20 mouse cellular contexts compared by ENCODE assay signal in the genomic region with DNA sequence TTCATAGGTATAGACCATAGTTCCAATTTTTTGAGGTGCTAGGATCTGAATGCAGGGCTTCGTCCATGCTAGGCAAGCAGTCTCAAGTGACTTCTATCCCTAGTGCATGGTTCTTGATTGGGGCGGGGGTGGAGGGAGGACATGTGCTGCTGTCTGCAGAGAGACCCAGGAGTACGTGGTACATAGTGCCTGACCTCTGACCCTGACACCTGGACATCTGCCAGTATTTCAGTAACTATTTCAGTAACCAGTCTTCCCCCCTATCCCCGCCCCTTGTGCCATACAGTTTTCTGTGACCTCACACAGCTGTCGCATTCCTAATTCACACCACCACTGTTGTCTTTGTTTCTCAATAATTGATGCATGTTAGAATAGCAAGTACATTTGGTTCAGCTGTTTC. TPM values are rescaled to one million over a fixed set of nuclear protein-coding genes. Genes with fewer than 3 reads are reported as not detected.
DNase-seq lines count a peak whose midpoint lies in the region; ATAC-seq and TF ChIP-seq lines count a peak whose summit lies in the region.
"Had no signal": no experiment of that assay in that cellular context is flagged by ENCODE, and none has a peak within 500 bp of the region (broad histone marks: within the 10 kb centered on the region; RNA-seq: fewer than 3 reads in every experiment).

No protein-coding gene starts in this region.

- ATAC-seq in limb, embryonic 14.5 days (ENCODE audit: low FRiP score, low read depth) = 0 out of 2 replicates have a peak, but pooled peaks have one; percentile 41
- no peak for ATAC-seq in lung, embryonic 14.5 days (ENCODE audit: insufficient read depth)
- ATAC-seq: CD4-positive, CD25-positive, alpha-beta regulatory T cell, adult 4 months; forebrain, embryonic 13.5 days; forebrain, postnatal 0 days had no signal

- no peak overlapping the region for H3K4me3 ChIP-seq in limb, embryonic 14.5 days (replicated peaks; ENCODE audit: low read length)
- H3K4me3 ChIP-seq in limb, embryonic 10.5 days = no peak overlapping the region
- H3K4me3 ChIP-seq in lung, embryonic 14.5 days (ENCODE audit: low read depth, low read length) = no peak overlapping the region
- no peak overlapping the region for H3K4me3 ChIP-seq in lung, adult 2 months (replicated peaks; ENCODE audit: extremely low read depth, low read depth, low read length)
- H3K4me3 ChIP-seq: embryonic facial prominence, embryonic 13.5 days; forebrain, embryonic 13.5 days; heart, embryonic 12.5 days; hindbrain, embryonic 10.5 days had no signal

- H3K9me3 ChIP-seq in limb, embryonic 14.5 days (ENCODE audit: control insufficient read depth, low read length) = no peaks in the 10 kb centered on the region
- H3K9me3 ChIP-seq in limb, embryonic 10.5 days (replicated peaks) = no peaks in the 10 kb centered on the region
- H3K9me3 ChIP-seq in lung, embryonic 14.5 days (ENCODE audit: low read depth, low read length) = no peaks in the 10 kb centered on the region
- H3K9me3 ChIP-seq: embryonic facial prominence, embryonic 13.5 days; forebrain, embryonic 13.5 days; G1E; heart, embryonic 12.5 days; hindbrain, embryonic 10.5 days had no signal

- peaks cover 24% of the 10 kb centered on the region for H3K36me3 ChIP-seq in limb, embryonic 14.5 days (ENCODE audit: control insufficient read depth, insufficient read depth, low read length)
- H3K36me3 ChIP-seq in limb, embryonic 10.5 days = peaks cover 24% of the 10 kb centered on the region
- peaks cover 41% of the 10 kb centered on the region for H3K36me3 ChIP-seq in lung, embryonic 14.5 days (ENCODE audit: insufficient read depth)

- no peak overlapping the region for H3K9ac ChIP-seq in limb, embryonic 14.5 days (ENCODE audit: low read depth, low read length, severe bottlenecking)
- no peak overlapping the region for H3K9ac ChIP-seq in lung, embryonic 14.5 days
- H3K9ac ChIP-seq: embryonic facial prominence, embryonic 13.5 days; forebrain, embryonic 13.5 days; forebrain, postnatal 0 days; heart, embryonic 12.5 days had no signal

- WGBS in limb, embryonic 14.5 days = 73% methylated on average over 5 of the region's 5 CpGs
- WGBS in limb, embryonic 10.5 days = 77% methylated on average over 5 of the region's 5 CpGs
- 69% methylated on average over 5 of the region's 5 CpGs for WGBS in lung, embryonic 14.5 days
- 82% methylated on average over 5 of the region's 5 CpGs for WGBS in lung, adult 2 months

- no peak for TF ChIP-seq POLR2A in limb, embryonic 14.5 days (IDR thresholded peaks at IDR 0.05; ENCODE audit: borderline replicate concordance, extremely low read depth, insufficient read depth, insufficient read length)
- no peak for TF ChIP-seq POLR2A in lung, adult 2 months (IDR thresholded peaks at IDR 0.05; ENCODE audit: borderline replicate concordance, extremely low read depth, low read depth, low read length)

- H3K27me3 ChIP-seq in limb, embryonic 14.5 days (ENCODE audit: control insufficient read depth, insufficient read depth, low read length) = no peaks in the 10 kb centered on the region
- H3K27me3 ChIP-seq in limb, embryonic 10.5 days (ENCODE audit: low read depth, poor library complexity, severe bottlenecking) = no peaks in the 10 kb centered on the region
- H3K27me3 ChIP-seq in lung, embryonic 14.5 days (ENCODE audit: insufficient read depth, low read length) = no peaks in the 10 kb centered on the region
- H3K27me3 ChIP-seq: embryonic facial prominence, embryonic 13.5 days; forebrain, embryonic 13.5 days; heart, embryonic 12.5 days had no signal

- H3K27ac ChIP-seq in limb, embryonic 14.5 days (replicated peaks; ENCODE audit: low read depth, low read length) = no peak overlapping the region
- no peak overlapping the region for H3K27ac ChIP-seq in limb, embryonic 10.5 days
- no peak overlapping the region for H3K27ac ChIP-seq in lung, embryonic 14.5 days (ENCODE audit: low read depth)
- H3K27ac ChIP-seq: embryonic facial prominence, embryonic 13.5 days; forebrain, embryonic 13.5 days; hindbrain, embryonic 10.5 days had no signal

- no peaks in the 10 kb centered on the region for H3K4me1 ChIP-seq in limb, embryonic 14.5 days (ENCODE audit: control insufficient read depth, insufficient read depth, low read length)
- H3K4me1 ChIP-seq in limb, embryonic 10.5 days = no peaks in the 10 kb centered on the region
- no peaks in the 10 kb centered on the region for H3K4me1 ChIP-seq in lung, embryonic 14.5 days (ENCODE audit: insufficient read depth)
- H3K4me1 ChIP-seq in lung, adult 2 months (ENCODE audit: control insufficient read depth, insufficient read depth, low read length) = no peaks in the 10 kb centered on the region
- H3K4me1 ChIP-seq: embryonic facial prominence, embryonic 13.5 days; forebrain, embryonic 13.5 days; heart, embryonic 12.5 days; hindbrain, embryonic 10.5 days had no signal

- H3K4me2 ChIP-seq in limb, embryonic 14.5 days (replicated peaks; ENCODE audit: low read depth, low read length, severe bottlenecking) = no peak overlapping the region
- no peak overlapping the region for H3K4me2 ChIP-seq in lung, embryonic 14.5 days
- H3K4me2 ChIP-seq: embryonic facial prominence, embryonic 13.5 days; forebrain, embryonic 13.5 days; heart, embryonic 12.5 days had no signal

- no peak for TF ChIP-seq CTCF in lung, embryonic 14.5 days (IDR thresholded peaks at IDR 0.05; ENCODE audit: low read depth)
- TF ChIP-seq CTCF in lung, adult 2 months (IDR thresholded peaks at IDR 0.05; ENCODE audit: insufficient read depth, low read length) = no peak

- peak; percentile 5 for DNase-seq in cerebellum, postnatal 10 days
- no peak for DNase-seq in cerebellum, postnatal 4 days (ENCODE audit: low spot score in 2 of 2)
- peak; percentile 33 for DNase-seq in limb, embryonic 14.5 days (ENCODE audit: low spot score)
- no peak for DNase-seq in limb, embryonic 10.5 days (ENCODE audit: low spot score)
- peak; percentile 7 for DNase-seq in lung, embryonic 14.5 days
- DNase-seq in lung, adult 2 months = no peak
- peak; percentile 2 for DNase-seq in mesoderm, embryonic 11.5 days (ENCODE audit: low read depth, low spot score)
- DNase-seq in layer of hippocampus, adult 11-12 months (ENCODE audit: low spot score) = no peak
- DNase-seq: adrenal gland, adult 8-10 months; adrenal gland, postnatal 36 days; B cell, adult 2 months; cerebellum, adult 2 months; forebrain, postnatal 0 days; gastrocnemius, postnatal 14 days had no signal

RNA-seq across cellular contexts. Expression of a gene that starts 52.8 kb away (rescaled TPM):
- 19.5 and 24.1 TPM in 2 replicates for polyA plus RNA-seq in limb, embryonic 14.5 days (2012; rRNA removed)
- 37.1 and 37.4 TPM in 2 replicates for polyA plus RNA-seq in limb, embryonic 14.5 days (2014; fragmentation: Nextera tagmentation; extraction: Ambion mirVana)
- 53.0 and 63.5 TPM in 2 replicates for polyA plus RNA-seq in limb, embryonic 10.5 days (2016; fragmentation: Nextera tagmentation; extraction: Ambion mirVana)
- polyA plus RNA-seq in lung, embryonic 14.5 days (2014; fragmentation: Nextera tagmentation; extraction: Ambion mirVana) = 57.7 and 58.4 TPM in 2 replicates
- 0.63 and 1.4 TPM in 2 replicates for polyA plus RNA-seq in lung, adult 2 months (2012; rRNA removed)

Comparison
In these comparisons a context has a peak if more than half of its experiments do, and no peak if none do; other contexts are left out.
1. DNase-seq: peak in cerebellum, postnatal 10 days (2 of 2), limb, embryonic 14.5 days (single experiment), lung, embryonic 14.5 days (single experiment) and mesoderm, embryonic 11.5 days (single experiment); none in cerebellum, postnatal 4 days (0 of 2), limb, embryonic 10.5 days (single experiment), lung, adult 2 months (single experiment) and layer of hippocampus, adult 11-12 months (single experiment).